Mouse (Mus musculus): Measurements from ENCODE around the gene Gm7544. TPM values are rescaled to one million over a fixed set of nuclear protein-coding genes. Genes with fewer than 3 reads are reported as not detected.
"Not testable (repeated sequence)": the region's sequence is repeated elsewhere in the genome, so short reads cannot be mapped to it uniquely, and the experiment has no call there.

Gene Gm7544
- total RNA-seq (2021): not detected

- intact Hi-C loops (cut with DNase I); DNase-seq: not testable (repeated sequence)
These were observed at the start of gene Gm7544 for GRCm38 (mm10) chr1:82955913-82956312. Gm7544 (minus strand) TSS chr1:82956013.

DNA sequence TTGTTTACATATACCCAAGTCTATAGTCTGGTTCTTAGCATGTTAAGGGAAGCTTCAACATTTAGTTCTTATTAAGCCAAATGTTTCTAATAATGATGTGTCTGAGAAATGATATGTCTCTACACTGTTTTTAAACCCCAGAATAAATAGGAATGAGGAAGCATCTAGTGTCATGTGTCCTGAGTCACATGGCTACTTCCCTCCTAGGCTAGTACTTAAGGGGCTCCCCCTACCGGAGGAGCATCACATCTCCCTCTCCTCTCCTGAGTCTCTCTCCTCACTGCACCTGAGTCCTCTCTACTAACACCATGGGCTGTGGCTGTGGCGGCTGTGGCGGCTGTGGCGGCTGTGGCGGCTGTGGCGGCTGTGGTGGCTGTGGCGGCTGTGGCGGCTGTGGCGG, 44.5 kb upstream of the Gm7544 start, which contains the start of gene Gm47959:
Gm47959 (plus strand) TSS at position 243 of the 400 bp plus-strand sequence.
- DNase-seq; intact Hi-C loops (cut with DNase I): not testable (repeated sequence)

GRCm38 (mm10) chr1:82993947-82994346, 38.1 kb upstream of the Gm7544 start:
- intact Hi-C loops (cut with DNase I): no loop called here
- no peak for DNase-seq

GRCm38 (mm10) chr1:82992093-82992492, 36.3 kb upstream of the Gm7544 start:
- intact Hi-C loops (cut with DNase I): no loop called here
- DNase-seq: no peak

- DNase-seq: no peak
- intact Hi-C loops (cut with DNase I): no loop called here
These were observed 35.8 kb upstream of the Gm7544 start for GRCm38 (mm10) chr1:82991596-82991995.

- intact Hi-C loops (cut with DNase I): no loop called here
- DNase-seq: no peak
These were observed 35.2 kb upstream of the Gm7544 start for GRCm38 (mm10) chr1:82991062-82991461.

DNA sequence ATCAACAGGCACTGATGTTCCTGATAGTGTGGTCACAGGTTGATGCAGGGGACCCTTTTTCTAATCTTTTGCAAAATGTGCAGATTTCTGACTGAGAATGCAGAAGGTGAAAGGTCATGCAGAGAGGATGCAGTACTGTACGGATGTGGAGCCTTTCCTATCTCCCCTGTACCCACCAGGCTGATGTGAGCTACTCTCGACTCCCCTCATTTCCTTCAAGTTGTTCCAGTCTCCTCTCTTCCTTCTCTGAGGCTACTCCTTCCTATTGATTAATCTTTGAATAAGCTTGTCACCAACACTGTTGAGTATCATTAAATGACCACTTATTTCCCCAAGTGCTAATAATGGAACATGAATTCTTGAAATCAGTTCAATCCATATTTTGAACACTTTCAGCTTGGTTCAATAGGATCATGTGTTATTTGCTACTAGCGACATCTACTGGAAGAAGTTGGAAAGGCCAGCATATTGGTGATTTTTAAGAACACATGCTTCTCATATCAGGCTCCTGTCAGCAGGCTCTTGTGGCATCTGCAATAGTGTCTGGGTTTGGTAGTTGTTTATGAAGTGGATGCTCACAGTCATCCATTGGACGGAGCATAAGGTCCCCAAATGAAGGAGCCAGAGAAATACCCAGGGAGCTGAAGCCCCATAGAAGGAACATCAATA, 31.9 kb upstream of the Gm7544 start:
- DNase-seq: no peak
- intact Hi-C loops (cut with DNase I): loop anchor here (5.0 kb wide), 1 partner anchor 200 kb away; no protein-coding TSS in a partner anchor

DNA sequence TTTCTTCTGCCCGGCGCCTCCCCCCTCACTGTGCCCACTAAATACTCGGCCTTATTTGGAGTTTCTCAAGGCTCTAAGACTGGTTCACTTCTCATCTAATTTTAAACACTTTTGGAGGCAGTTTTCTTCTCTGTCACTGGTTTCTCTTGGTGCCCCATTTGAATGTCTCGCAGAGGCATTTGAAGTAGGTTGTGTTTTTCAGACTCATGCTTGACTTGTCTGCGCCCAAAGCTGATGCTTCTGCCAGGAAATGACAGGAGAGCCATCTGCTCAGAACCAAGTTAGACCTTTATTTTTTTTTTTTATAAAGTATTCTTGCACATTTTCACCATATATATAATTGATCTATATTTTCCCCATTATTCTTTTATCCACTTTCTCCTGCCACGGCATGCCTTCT, 30.9 kb upstream of the Gm7544 start:
- DNase-seq: no peak

DNA sequence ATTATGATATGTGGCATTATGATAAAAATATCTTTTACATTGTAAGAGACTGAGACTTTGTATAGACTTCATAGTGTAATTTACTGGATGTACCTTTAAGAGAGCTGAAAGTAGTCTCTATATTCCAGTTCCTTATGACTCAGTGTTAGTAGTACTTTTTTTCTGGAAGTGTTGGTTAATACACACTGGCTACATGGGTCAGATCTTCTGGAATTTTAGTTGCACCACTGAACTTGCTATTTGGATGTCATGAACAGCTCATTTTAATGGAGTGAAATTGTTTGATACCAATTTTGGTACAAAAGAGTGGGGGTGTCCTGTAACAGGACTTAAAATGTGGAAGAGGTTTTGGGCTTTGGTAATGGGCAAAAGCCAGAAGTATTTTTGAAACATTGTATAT, 22.0 kb upstream of the Gm7544 start:
- DNase-seq: no peak
- intact Hi-C loops (cut with DNase I): loop anchor here (5.0 kb wide), 2 partner anchors 131 to 181 kb away; no protein-coding TSS in a partner anchor

More for the DNA sequence above, 30.9 kb upstream of the Gm7544 start:
- intact Hi-C loops (cut with DNase I): loop anchor here (5.0 kb wide), 1 partner anchor 199 kb away; no protein-coding TSS in a partner anchor

DNA sequence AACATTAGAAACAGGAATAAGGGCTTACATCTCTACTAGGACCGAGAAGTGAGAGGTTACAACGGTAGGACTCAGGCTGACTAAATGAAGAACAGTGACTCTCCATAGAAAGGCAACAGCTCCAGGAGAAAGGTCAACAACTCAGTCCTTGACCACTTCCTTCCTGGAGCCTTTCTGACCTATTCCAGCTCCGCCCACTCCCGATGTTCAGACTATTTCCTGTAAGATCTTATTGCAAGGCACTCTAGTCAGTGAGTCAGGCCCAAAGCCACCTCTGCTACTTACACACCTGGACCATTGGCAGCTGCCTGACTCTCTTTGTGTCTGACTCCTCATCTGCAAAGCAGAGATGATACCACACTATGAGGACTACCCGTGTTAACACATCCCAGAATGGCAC, 19.9 kb upstream of the Gm7544 start:
- intact Hi-C loops (cut with DNase I): loop anchor here (5.0 kb wide), 2 partner anchors 128 to 178 kb away; no protein-coding TSS in a partner anchor
- DNase-seq: no peak

DNA sequence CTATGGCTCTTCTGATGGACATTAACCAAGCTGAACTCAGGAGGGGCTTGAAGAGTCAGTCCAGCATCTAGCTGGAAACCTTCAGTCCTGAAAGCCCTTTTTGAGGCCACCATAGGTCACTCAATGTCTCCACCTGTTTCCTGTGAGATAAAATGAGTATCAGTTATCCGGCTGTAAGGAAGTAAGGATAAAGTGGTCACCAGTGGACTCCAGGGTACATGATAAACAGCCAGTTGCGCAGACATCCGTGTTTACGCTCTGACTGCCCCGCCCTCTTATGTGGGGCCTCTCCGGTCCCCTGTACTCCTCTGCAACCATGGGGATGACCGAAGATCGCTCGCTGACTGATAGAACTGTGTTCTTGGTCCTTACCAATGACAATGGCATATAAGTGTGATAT, 18.5 kb upstream of the Gm7544 start:
- intact Hi-C loops (cut with DNase I): no loop called here
- no peak for DNase-seq

GRCm38 (mm10) chr1:82973901-82974300, 18.1 kb upstream of the Gm7544 start:
- no peak for DNase-seq
- intact Hi-C loops (cut with DNase I): no loop called here

GRCm38 (mm10) chr1:82973244-82973643, 17.4 kb upstream of the Gm7544 start:
- DNase-seq: no peak
- intact Hi-C loops (cut with DNase I): no loop called here

DNA sequence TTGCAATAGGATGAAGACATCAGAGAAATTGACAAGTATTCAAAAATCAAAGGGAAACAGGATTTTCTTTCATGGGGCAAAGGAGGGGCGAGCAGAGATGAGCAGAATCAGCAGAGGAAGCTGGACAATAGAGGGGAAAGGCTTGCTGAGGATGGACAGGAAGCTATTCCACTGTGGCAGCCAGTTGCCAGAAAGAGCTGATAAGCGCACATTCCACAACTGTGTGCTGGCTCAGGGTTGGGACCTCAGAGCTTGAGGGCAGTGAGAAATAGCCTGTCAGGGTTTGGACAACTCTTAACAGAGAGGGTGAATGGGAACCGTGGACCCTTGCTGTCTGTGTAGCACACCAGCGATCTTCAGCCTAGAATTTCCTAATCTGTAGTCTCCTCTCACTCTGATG, 16.2 kb upstream of the Gm7544 start:
- no peak for DNase-seq
- intact Hi-C loops (cut with DNase I): no loop called here

GRCm38 (mm10) chr1:82966413-82966812, 10.6 kb upstream of the Gm7544 start:
- intact Hi-C loops (cut with DNase I): no loop called here
- DNase-seq: no peak

DNA sequence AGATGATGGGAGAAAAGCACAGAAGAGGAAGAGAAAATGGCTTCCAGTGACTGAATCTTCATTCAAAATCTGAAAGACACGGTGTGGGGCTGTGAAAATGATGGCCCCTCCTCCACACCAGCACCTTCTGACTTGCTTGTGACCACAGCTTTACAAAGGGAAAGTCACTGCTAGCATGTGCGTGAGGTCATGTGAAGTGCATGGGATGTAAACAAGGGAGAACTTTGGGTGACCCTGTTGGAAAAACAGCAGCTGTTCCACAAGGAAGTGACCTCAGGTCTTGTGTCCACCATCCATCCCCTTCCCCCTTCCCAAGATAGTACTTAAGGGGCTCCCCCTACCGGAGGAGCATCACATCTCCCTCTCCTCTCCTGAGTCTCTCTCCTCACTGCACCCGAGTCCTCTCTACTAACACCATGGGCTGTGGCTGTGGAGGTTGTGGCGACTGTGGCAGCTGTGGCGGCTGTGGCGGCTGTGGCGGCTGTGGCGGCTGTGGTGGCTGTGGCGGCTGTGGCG, 4.1 kb upstream of the Gm7544 start, which contains the start of gene Gm47955:
Gm47955 (plus strand) TSS at position 417 of the 516 bp plus-strand sequence.
- DNase-seq: no peak
- intact Hi-C loops (cut with DNase I): no loop called here

GRCm38 (mm10) chr1:82948601-82949000, 7.2 kb downstream of the Gm7544 start:
- intact Hi-C loops (cut with DNase I): no loop called here
- no peak for DNase-seq

DNA sequence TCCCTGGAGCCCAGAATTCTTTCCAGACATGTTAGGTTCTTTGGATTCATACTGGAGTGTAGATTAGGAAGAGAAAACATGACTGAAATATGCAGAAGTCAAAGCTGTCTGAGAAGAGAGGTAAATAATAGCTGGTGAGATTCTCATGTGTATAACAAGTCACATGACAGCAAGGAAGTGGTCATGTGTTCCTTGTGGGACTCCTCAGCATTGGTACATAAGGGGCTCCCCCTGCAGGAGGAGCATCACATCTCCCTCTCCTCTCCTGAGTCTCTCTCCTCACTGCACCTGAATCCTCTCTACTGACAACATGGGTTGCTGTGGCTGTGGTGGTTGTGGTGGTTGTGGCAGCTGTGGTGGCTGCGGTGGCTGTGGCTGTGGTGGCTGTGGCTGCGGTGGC, 9.8 kb downstream of the Gm7544 start:
- DNase-seq; intact Hi-C loops (cut with DNase I): not testable (repeated sequence)

- DNase-seq; intact Hi-C loops (cut with DNase I): not testable (repeated sequence)
These were observed 12.5 kb downstream of the Gm7544 start, which contains the start of gene A030003K21Rik for GRCm38 (mm10) chr1:82943295-82943694. A030003K21Rik (minus strand) TSS chr1:82943388.

- DNase-seq; intact Hi-C loops (cut with DNase I): not testable (repeated sequence)
These were observed 13.3 kb downstream of the Gm7544 start for GRCm38 (mm10) chr1:82942505-82942904.

- no peak for DNase-seq
- intact Hi-C loops (cut with DNase I): no loop called here
These were observed 17.1 kb downstream of the Gm7544 start for GRCm38 (mm10) chr1:82938666-82939065.

- intact Hi-C loops (cut with DNase I); DNase-seq: not testable (repeated sequence)
These were observed 24.5 kb downstream of the Gm7544 start, which contains the start of gene Gm6217 for GRCm38 (mm10) chr1:82931326-82931725. Gm6217 (minus strand) TSS chr1:82931399.
